Mouse (Mus musculus) left cerebral cortex, adult 2 months (tissue): ENCODE measurements around the gene Spag5. TPM values are rescaled to one million over a fixed set of nuclear protein-coding genes. Genes with fewer than 3 reads are reported as not detected.

Experiments used
- DNase-seq, 2 experiments: peaks; one replicate each; pipeline ENCODE4 v3.0.0; 2021 to 2022; ENCODE audit warnings: low spot score in 2 of 2, mixed read lengths in 1 of 2; ENCODE audit errors: extremely low spot score in 1 of 2
- H3K27ac ChIP-seq: fragments of 200-600 bp; 2 replicates; pipeline ENCODE4 v1.8.1; 2022
- H3K4me3 ChIP-seq: fragments of 200-600 bp; 2 replicates; pipeline ENCODE4 v1.8.1; 2022
- CTCF ChIP-seq: fragments of 200-600 bp; IDR thresholded peaks from 2 replicates; pipeline ENCODE4 v1.8.1; 2022; ENCODE audit warnings: antibody characterized with exemption, mild to moderate bottlenecking, moderate library complexity
- intact Hi-C: fragments of 180-260 bp; cut with DNase I; formaldehyde crosslinking; loops from one replicate; pipeline ENCODE4 v1.15.1; 2025
- total RNA-seq, 2 experiments: library from RNA; stranded (reverse); gene quantifications; 2 replicates each; pipeline ENCODE4 v1.2.3; 2021

Gene Spag5
- total RNA-seq, 2 experiments from 2014 or later, result 12.1 to 16.1 TPM

DNA sequence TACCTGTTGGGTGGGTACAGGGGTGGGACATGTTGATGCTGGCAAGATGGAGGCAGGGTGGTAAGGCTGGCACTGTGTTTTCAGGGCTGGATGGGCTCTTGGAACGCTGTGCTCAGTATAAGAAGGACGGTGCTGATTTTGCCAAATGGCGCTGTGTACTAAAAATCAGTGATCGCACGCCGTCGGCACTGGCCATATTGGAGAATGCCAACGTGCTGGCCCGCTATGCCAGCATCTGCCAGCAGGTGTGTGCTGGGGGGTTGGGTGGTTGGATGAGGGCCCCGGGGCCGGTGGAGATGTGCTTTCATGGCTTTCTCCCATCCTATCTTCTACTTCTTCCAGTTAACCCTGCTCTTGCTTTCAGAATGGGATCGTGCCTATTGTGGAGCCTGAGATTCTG lies 23.6 kb downstream of the Spag5 start:
- no peak for DNase-seq
- no peak; the same call in none of the 2 replicates for TF ChIP-seq CTCF
- intact Hi-C loops, result loop anchor here (5.0 kb wide), 1 partner anchor 63 kb away; the partner anchor contains the start of gene 2610507B11Rik
- Histone ChIP-seq H3K4me3 (peak overlapping the region; percentile 49), H3K27ac (no peak overlapping the region; the same call in 1 of the 2 replicates)

DNA sequence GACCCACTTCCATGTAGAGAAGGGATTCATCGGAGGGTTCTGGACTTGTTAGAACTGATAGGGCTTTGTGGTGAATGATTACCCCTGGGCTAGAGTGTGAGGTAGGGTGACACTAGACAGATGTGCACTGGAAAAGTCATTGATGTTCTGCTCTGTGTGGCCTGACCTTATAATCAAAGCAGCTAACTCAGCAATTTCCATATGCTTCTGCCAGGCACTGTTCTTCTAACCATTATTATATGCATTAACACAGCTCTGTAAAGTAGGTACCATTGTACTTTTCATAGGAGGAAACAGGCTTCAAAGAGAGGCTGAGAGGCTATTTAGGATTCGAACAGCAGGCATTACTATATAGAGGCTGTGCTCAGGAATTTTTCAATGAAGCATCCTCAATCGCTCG lies 25.9 kb downstream of the Spag5 start:
- intact Hi-C loops, result loop anchor here (5.0 kb wide), 1 partner anchor 65 kb away; the partner anchor contains the start of gene 2610507B11Rik
- Histone ChIP-seq H3K27ac (no peak overlapping the region), H3K4me3 (no peak overlapping the region)
- TF ChIP-seq CTCF, result no peak
- no peak for DNase-seq

DNA sequence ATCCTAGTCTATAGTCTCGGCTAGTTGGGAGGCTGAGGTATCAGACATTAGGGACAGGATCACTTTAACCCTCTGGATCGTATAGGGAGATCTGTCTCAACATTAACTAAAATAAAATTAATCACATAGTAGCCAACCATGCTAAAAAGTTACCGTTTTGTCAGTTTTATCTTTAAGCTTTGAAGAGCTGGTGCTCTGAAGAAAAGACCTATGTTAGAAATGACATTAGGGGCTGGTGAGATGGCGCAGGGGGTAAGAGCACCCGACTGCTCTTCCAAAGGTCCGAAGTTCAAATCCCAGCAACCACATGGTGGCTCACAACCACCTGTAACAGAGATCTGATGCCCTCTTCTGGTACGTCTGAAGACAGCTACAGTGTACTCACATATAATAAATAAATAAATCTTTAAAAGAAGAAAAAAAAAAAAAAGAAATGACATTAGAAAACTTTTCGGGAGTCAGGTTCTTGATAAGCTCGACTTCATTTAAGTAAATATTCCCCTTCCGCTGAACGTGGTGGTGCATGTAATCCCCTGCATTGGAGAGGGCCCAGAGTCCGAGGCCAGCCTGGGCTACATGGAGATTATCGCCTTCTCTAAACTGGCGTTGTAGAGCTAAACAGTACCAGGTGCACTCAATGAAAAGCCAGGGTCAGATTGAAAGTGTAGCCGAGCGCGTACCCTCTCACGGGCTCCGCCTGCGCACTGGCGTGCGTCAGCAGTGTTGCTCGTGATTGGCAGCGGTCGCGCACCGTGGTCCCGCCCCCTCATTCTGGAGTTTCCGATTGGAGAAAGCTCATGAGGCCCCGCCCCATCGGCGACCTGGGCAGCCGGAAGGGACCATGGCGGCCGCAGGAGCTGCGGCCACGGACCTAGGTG lies 26.5 kb downstream of the Spag5 start, which contains the start of gene Pigs:
TSS of gene Pigs (plus strand) at position 782 of the 878 bp plus-strand sequence.
- intact Hi-C loops, result loop anchor here (5.0 kb wide), 1 partner anchor 66 kb away; the partner anchor contains the start of gene 2610507B11Rik

GRCm38 (mm10) chr11:78328512-78329056 lies 27.3 kb downstream of the Spag5 start:
- DNase-seq, result no peak
- intact Hi-C loops, result loop anchor here (5.0 kb wide), 1 partner anchor 66 kb away; the partner anchor contains the start of gene 2610507B11Rik
- Histone ChIP-seq H3K4me3 (peak overlapping the region; percentile 68), H3K27ac (peak overlapping the region; percentile 78)
- no peak for TF ChIP-seq CTCF

More for the DNA sequence above, 26.5 kb downstream of the Spag5 start, which contains the start of gene Pigs:
- peak; percentile 8 for TF ChIP-seq CTCF
- peak within 1 kb of the TSS; percentile 68 for H3K4me3 ChIP-seq
- H3K27ac ChIP-seq, result peak within 1 kb of the TSS; percentile 80
- peak; percentile 93 to 94 for DNase-seq

DNA sequence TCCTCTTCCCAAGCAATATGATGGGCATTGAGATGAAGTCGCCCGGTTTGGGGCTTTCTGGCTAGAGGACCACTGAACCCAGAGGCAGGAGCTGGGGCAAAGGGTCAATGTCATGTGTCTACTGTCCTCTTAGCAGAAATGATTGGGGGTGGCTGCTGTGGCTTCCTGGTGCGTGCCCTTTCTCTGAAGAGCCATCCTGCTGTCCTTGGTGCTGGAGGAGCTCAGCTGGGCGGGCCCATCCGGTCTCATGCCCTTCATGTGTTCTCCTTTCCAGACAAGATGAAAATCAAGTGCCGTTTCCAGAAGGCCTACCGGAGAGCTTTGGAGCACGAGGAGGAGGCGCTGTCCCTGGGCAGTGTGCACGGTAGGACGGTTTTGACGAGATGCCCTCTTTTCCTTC lies 31.3 kb downstream of the Spag5 start:
- DNase-seq, result no peak
- Histone ChIP-seq H3K27ac (no peak overlapping the region), H3K4me3 (no peak overlapping the region)
- no peak for TF ChIP-seq CTCF
- intact Hi-C loops, result no loop called here

DNA sequence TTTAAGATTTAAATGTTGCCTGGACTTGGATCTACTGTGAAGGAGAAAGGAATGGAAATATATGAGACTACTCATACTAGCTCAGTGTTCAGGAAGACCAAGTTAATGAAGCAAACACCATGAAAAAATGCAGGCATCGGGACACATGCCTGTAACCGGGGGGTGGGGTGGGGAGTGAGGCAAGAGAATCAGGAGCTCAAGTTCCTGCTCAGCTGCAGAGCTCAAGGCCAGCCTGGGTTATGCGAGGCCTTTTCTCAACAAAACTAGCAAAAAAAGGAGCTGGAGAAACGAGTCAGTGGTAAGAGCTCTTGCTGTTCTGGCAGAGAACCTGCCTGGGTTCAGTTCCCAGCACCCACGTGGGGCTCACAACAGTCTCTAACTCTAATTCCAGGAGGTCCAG lies 32.7 kb downstream of the Spag5 start:
- Histone ChIP-seq H3K27ac (no peak overlapping the region), H3K4me3 (no peak overlapping the region)
- intact Hi-C loops, result no loop called here

DNA sequence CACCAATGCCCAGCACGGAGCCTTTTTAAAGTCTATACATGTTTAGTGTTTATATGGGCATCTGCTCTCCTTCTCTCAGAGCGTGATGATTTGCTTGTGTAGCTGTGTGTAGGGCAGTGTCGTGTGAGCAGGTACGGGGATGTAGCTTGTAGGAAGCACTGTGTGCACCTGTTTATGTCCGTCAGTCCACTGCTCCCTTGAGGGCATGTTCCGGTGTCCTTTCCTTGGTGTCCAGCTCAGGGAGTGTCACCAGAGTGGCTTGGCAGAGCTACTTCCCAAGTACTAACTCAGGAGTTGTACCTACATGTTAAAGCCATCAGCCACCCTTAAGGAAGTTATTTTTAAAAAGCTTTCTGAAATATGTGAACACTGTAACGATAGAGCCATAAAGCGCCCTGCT lies 35.7 kb downstream of the Spag5 start:
- intact Hi-C loops, result no loop called here
- no peak for DNase-seq
- no peak overlapping the region for H3K4me3 ChIP-seq
- TF ChIP-seq CTCF, result no peak
- no peak overlapping the region for H3K27ac ChIP-seq

More for the DNA sequence above, 32.7 kb downstream of the Spag5 start:
- TF ChIP-seq CTCF, result no peak
- DNase-seq, result no peak

DNA sequence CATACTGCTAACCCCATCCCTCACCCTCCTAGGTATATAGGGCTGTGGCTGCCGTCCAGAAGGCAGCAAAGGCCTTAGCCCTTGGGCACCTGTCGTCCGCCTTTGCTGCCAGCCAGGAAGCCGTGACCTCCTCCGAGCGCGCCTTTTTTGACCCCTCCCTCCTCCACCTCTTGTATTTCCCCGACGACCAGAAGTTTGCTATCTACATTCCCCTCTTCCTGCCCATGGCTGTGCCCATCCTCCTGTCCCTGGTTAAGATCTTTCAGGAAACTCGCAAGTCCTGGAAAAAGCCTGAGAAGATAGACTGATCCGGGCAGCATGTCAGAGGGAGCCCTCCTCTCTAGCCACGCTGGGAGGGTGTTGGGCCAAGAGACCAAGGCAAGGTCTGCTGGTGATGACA lies 40.4 kb downstream of the Spag5 start:
- no peak overlapping the region for H3K4me3 ChIP-seq
- intact Hi-C loops, result no loop called here
- DNase-seq, result no peak
- no peak for TF ChIP-seq CTCF
- no peak overlapping the region for H3K27ac ChIP-seq

GRCm38 (mm10) chr11:78343381-78344327 lies 42.3 kb downstream of the Spag5 start, which contains the start of gene Unc119:
Unc119 (plus strand) TSS chr11:78343482.
- Histone ChIP-seq H3K4me3 (peak within 1 kb of the TSS; percentile 91), H3K27ac (peak within 1 kb of the TSS; percentile 81)
- peak; percentile 73 to 77 for DNase-seq
- intact Hi-C loops, result no loop called here
- TF ChIP-seq CTCF, result no peak

DNA sequence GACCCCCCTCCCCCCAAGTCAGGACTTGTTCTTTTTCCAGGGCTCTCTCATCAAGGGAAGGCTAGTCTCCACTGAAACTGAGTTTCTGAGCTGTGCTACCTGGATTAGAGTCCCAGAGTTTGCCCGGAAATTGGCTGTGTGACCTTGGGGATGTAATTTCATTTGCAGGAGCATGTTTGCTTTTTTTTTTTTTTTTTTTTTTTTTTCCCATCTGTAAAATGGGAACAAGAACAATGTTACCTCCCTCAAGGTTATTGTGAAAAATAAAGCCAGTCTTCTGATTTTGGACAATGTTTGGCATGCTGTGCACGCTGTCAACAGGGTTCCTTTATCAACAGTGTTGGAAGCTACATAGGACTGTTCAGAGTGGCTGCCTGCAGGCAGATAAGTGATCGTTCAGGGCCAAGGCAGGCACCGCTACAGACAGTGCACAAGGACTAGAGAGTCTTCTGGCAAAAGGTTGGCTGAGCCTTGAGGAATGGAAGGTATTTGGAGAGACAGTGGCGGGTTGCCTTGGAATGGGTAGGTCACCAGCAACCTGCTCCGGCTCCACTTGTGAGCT lies 43.1 kb downstream of the Spag5 start:
- DNase-seq, result no peak
- Histone ChIP-seq H3K27ac (no peak overlapping the region), H3K4me3 (peak overlapping the region; percentile 91)
- no peak for TF ChIP-seq CTCF
- intact Hi-C loops, result no loop called here
